Mouse (Mus musculus) liver, adult 2 months (tissue): ENCODE data around the gene Tef. TPM values are rescaled to one million over a fixed set of nuclear protein-coding genes. Genes with fewer than 3 reads are reported as not detected.

Experiments used
- DNase-seq: peaks from one replicate; pipeline ENCODE4 v3.0.0-alpha.2; 2011; ENCODE audit warnings: low read depth, low spot score; ENCODE audit errors: extremely low read depth
- H3K27ac ChIP-seq: fragments of 200-500 bp; replicated peaks from 2 replicates; pipeline ENCODE4 v1.5.1; 2012; ENCODE audit warnings: low read depth, mild to moderate bottlenecking, control low read depth, inconsistent platforms, low read length; ENCODE audit not compliant: insufficient read depth
- H3K27me3 ChIP-seq: fragments of 200-500 bp; 2 replicates; pipeline ENCODE4 v1.6.1; 2012; ENCODE audit warnings: mild to moderate bottlenecking, moderate library complexity, low read length, inconsistent platforms; ENCODE audit not compliant: control insufficient read depth, insufficient read depth
- H3K36me3 ChIP-seq: fragments of 200-500 bp; 2 replicates; pipeline ENCODE4 v1.6.1; 2012; ENCODE audit warnings: low read length, inconsistent platforms; ENCODE audit not compliant: control insufficient read depth, insufficient read depth
- H3K4me1 ChIP-seq: fragments of 200-500 bp; 2 replicates; pipeline ENCODE4 v1.6.1; 2011; ENCODE audit warnings: low read length; ENCODE audit not compliant: control insufficient read depth, insufficient read depth
- H3K4me3 ChIP-seq: fragments of 200-500 bp; 2 replicates; pipeline ENCODE4 v1.5.1; 2011; ENCODE audit warnings: low read depth, mild to moderate bottlenecking, control low read depth, low read length, moderate library complexity; ENCODE audit not compliant: insufficient read depth
- H3K79me2 ChIP-seq: fragments of 200-500 bp; 2 replicates; pipeline ENCODE4 v1.6.1; 2012; ENCODE audit warnings: inconsistent platforms, mild to moderate bottlenecking, low read length, moderate library complexity; ENCODE audit not compliant: control insufficient read depth, insufficient read depth
- H3K9ac ChIP-seq: fragments of 200-500 bp; 2 replicates; pipeline ENCODE4 v1.6.1; 2012; ENCODE audit warnings: low read depth, mild to moderate bottlenecking, control low read depth, inconsistent platforms, low read length
- CTCF ChIP-seq: fragments of 200-500 bp; IDR thresholded peaks from 2 replicates; pipeline ENCODE4 v1.5.1; 2011; ENCODE audit warnings: low read depth, low read length, control low read depth
- POLR2A ChIP-seq: fragments of 200-500 bp; IDR thresholded peaks from 2 replicates; pipeline ENCODE4 v1.6.1; 2011; ENCODE audit warnings: low read length, control low read depth; ENCODE audit not compliant: insufficient read depth; ENCODE audit errors: extremely low read depth
- whole genome bisulfite sequencing: fragments of 180-500 bp; shearing (Covaris S2); methylation state at CpG from one replicate; pipeline ENCODE4 v1.1.7; 2018; 5-methylcytosine and 5-hydroxymethylcytosine counted together
- polyA plus RNA-seq: library from polyadenylated mRNA; depleted of rRNA; stranded (reverse); fragments of >200 nt; gene quantifications from 2 replicates; pipeline ENCODE4 v1.2.3, GENCODE M21; 2012
- total RNA-seq: library from RNA; depleted of rRNA; stranded (reverse); fragments of >200 nt; gene quantifications from 2 replicates; pipeline ENCODE4 v1.2.3, GENCODE M21; 2014

The Tef gene
- total and polyA plus RNA-seq, 2 experiments = 34.6 to 156 TPM

DNA sequence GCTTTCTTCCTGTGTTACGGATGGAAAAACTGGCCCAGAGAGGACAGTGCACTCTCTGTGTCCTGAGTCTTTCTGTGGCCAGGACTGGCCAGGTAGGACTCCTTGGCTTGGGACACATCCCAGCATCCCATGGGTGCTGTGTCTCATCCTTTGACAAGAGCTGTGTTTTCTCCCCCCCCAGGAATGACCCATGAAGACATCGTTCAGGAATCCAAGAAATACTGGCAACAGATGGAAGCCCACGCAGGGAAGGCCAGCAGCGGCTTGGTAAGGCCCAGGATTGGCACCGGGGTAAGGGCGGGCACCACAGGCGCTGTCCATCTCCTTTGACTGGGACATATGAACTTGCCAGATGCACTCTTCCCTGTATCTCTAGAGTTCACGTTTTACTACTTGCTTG, 16.5 kb upstream of the Tef start:
- Histone ChIP-seq H3K27me3 (no peaks in the 10 kb centered on the region), H3K27ac (no peak overlapping the region), H3K79me2 (no peaks in the 10 kb centered on the region), H3K9ac (no peak overlapping the region), H3K36me3 (peaks cover 6% of the 10 kb centered on the region; the same call in 1 of the 2 replicates), H3K4me1 (no peaks in the 10 kb centered on the region), H3K4me3 (no peak overlapping the region)
- no peak for DNase-seq
- WGBS = 95% methylated on average over 8 of the region's 8 CpGs
- TF ChIP-seq POLR2A = no peak
- TF ChIP-seq CTCF = no peak

DNA sequence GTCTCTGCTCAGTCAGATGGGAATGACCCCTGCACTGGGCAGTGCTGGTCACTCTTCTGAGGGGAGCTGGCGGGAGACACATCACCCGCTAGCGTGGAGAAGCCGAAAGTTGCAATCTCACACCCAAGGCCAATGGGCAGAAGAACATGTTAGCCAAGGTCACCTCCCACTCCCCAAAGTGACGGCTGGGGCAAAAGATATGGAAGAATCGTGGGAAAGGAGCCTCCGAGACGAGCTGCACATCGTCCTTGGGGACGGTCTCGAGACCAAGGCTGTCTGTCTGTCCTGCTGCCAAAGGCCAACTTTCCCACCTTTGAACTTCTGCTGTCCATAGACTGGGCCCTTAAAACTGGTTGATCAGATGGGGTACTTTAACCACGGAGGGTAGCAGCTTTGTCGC, 14.7 kb upstream of the Tef start:
- no peaks in the 10 kb centered on the region for H3K4me1 ChIP-seq
- H3K9ac ChIP-seq = no peak overlapping the region
- no peak for TF ChIP-seq POLR2A
- DNase-seq = no peak
- no peak overlapping the region for H3K4me3 ChIP-seq
- H3K27me3 ChIP-seq = no peaks in the 10 kb centered on the region
- no peaks in the 10 kb centered on the region for H3K79me2 ChIP-seq
- peaks cover 4% of the 10 kb centered on the region; the same call in 1 of the 2 replicates for H3K36me3 ChIP-seq
- no peak overlapping the region for H3K27ac ChIP-seq
- WGBS = 96% methylated on average over 13 of the region's 13 CpGs

DNA sequence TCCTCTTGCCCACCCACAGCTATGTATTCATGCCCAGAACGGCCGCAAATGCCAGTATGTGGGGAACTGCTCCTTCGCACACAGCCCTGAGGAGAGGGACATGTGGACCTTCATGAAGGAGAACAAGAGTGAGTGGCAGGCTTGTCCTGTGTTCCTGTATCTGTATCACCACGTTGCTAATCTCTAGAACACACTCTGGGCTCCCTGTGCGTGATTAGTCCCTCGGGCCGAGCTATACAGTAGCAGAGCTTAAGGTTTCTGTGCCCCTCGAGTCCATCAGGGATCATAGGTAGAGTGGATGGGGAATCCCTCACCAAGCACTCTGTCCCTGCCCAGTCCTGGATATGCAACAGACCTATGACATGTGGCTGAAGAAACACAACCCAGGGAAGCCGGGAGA, 9.8 kb upstream of the Tef start:
- DNase-seq = no peak
- Histone ChIP-seq H3K9ac (no peak overlapping the region), H3K4me1 (peaks cover 2% of the 10 kb centered on the region; the same call in 1 of the 2 replicates), H3K4me3 (no peak overlapping the region), H3K79me2 (no peaks in the 10 kb centered on the region), H3K36me3 (no peaks in the 10 kb centered on the region), H3K27ac (no peak overlapping the region), H3K27me3 (no peaks in the 10 kb centered on the region)
- 92% methylated on average over 9 of the region's 9 CpGs for WGBS
- no peak for TF ChIP-seq POLR2A
- TF ChIP-seq CTCF = no peak

DNA sequence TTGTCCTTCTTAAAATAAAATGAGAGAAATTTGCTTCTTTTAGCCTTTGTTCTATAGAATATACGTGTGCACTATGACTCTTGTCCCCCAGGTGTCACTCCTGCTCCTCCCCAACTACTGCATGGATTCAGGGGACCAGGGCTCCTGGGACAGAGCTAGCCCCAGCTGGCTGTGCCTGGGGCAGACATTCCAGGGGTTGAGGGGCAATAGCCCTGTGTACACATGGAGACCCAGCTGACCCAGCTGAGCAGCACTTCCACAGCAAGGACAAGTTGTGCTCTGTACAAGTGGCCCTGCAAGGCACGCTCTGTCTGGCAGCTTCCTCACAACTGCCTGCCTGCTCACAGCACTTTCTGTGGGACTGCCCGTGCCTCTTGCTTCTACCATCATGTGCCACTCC, 6.0 kb upstream of the Tef start:
- H3K9ac ChIP-seq = no peak overlapping the region
- H3K79me2 ChIP-seq = no peaks in the 10 kb centered on the region
- no peak overlapping the region for H3K27ac ChIP-seq
- peaks cover 7% of the 10 kb centered on the region for H3K4me1 ChIP-seq
- H3K36me3 ChIP-seq = no peaks in the 10 kb centered on the region
- WGBS = 54% methylated on average over 3 of the region's 3 CpGs
- no peaks in the 10 kb centered on the region for H3K27me3 ChIP-seq
- TF ChIP-seq CTCF (peak; percentile 54), POLR2A (no peak)
- no peak overlapping the region for H3K4me3 ChIP-seq
- peak; percentile 56 for DNase-seq

GRCm38 (mm10) chr15:81797861-81798260, 4.4 kb upstream of the Tef start:
- no peak for DNase-seq
- Histone ChIP-seq H3K4me3 (no peak overlapping the region), H3K9ac (no peak overlapping the region), H3K36me3 (no peaks in the 10 kb centered on the region), H3K79me2 (no peaks in the 10 kb centered on the region), H3K27me3 (no peaks in the 10 kb centered on the region), H3K27ac (no peak overlapping the region), H3K4me1 (peaks cover 14% of the 10 kb centered on the region)
- WGBS = 84% methylated on average over 6 of the region's 6 CpGs
- TF ChIP-seq CTCF = no peak
- TF ChIP-seq POLR2A = no peak

GRCm38 (mm10) chr15:81798421-81798820, 3.8 kb upstream of the Tef start:
- Histone ChIP-seq H3K4me3 (no peak overlapping the region), H3K27ac (no peak overlapping the region)
- DNase-seq = peak; percentile 50

More at GRCm38 (mm10) chr15:81798421-81798820, 3.8 kb upstream of the Tef start:
- H3K4me1 ChIP-seq = peaks cover 14% of the 10 kb centered on the region
- H3K9ac ChIP-seq = no peak overlapping the region
- WGBS = 73% methylated on average over 4 of the region's 4 CpGs
- no peaks in the 10 kb centered on the region; the same call in 1 of the 2 replicates for H3K79me2 ChIP-seq
- H3K36me3 ChIP-seq = no peaks in the 10 kb centered on the region
- no peaks in the 10 kb centered on the region for H3K27me3 ChIP-seq
- TF ChIP-seq CTCF (no peak), POLR2A (no peak)
